Mouse (Mus musculus): ENCODE measurements at regions not wholly inside any gene's neighbourhood (a gene's known extent, or its start where the extent isn't known, plus 50 kb on each side); places are given as distances from the start of the nearest gene placed in this dataset.

- DNase-seq: no peak
Observed at GRCm38 (mm10) chr19:56653292-56653691, 68.7 kb upstream of the Adrb1 start.

GRCm38 (mm10) chr19:56655330-56655729 is 66.7 kb upstream of the Adrb1 start:
- DNase-seq: no peak

GRCm38 (mm10) chr19:56660566-56661199 is 61.3 kb upstream of the Adrb1 start:
- no peak for DNase-seq

- no peak for DNase-seq
Observed at GRCm38 (mm10) chr19:56663474-56664227, 58.3 kb upstream of the Adrb1 start.

GRCm38 (mm10) chr19:56664307-56664775 is 57.7 kb upstream of the Adrb1 start:
- DNase-seq: no peak

GRCm38 (mm10) chr19:56664944-56665663 is 56.9 kb upstream of the Adrb1 start:
- DNase-seq: no peak

GRCm38 (mm10) chr19:56665972-56666371 is 56.0 kb upstream of the Adrb1 start:
- no peak for DNase-seq

GRCm38 (mm10) chr19:56667903-56668302 is 54.1 kb upstream of the Adrb1 start:
- no peak for DNase-seq

GRCm38 (mm10) chr19:56668991-56669390 is 53.0 kb upstream of the Adrb1 start:
- peak; percentile 62 to 80 for DNase-seq

- DNase-seq: no peak
Observed at GRCm38 (mm10) chr19:56669468-56669867, 52.5 kb upstream of the Adrb1 start.

All from kidney, adult 8-10 months (tissue).